Comparison of ENCODE assay signal across 9 mouse cellular contexts in genomic region chr8:24386462-24386861, GRCm38 (mm10).
DNase-seq lines count a peak whose midpoint lies in the region; ATAC-seq lines count a peak whose summit lies in the region.
"Had no signal": no experiment of that assay in that cellular context is flagged by ENCODE, and none has a peak within 500 bp of the region (broad histone marks: within the 10 kb centered on the region; RNA-seq: fewer than 3 reads in every experiment).

No protein-coding gene starts in this region.

- peak; percentile 31; the same call in 1 of the 2 replicates for ATAC-seq in intestine, embryonic 15.5 days
- ATAC-seq in limb, embryonic 11.5 days (ENCODE audit: insufficient number of reproducible peaks, low FRiP score, low TSS enrichment, low read depth) = no peak
- peak; percentile 42; the same call in 1 of the 2 replicates for ATAC-seq in neural tube, embryonic 13.5 days (ENCODE audit: low read depth)

- H3K27ac ChIP-seq in intestine, embryonic 15.5 days = no peak overlapping the region
- no peak overlapping the region for H3K27ac ChIP-seq in limb, embryonic 11.5 days (replicated peaks; ENCODE audit: low read depth, low read length)
- no peak overlapping the region for H3K27ac ChIP-seq in neural tube, embryonic 13.5 days (replicated peaks)
- H3K27ac ChIP-seq: embryonic facial prominence, embryonic 12.5 days had no signal

- no peaks in the 10 kb centered on the region for H3K36me3 ChIP-seq in intestine, embryonic 15.5 days
- H3K36me3 ChIP-seq in limb, embryonic 11.5 days (ENCODE audit: control insufficient read depth, insufficient read depth, low read length) = no peaks in the 10 kb centered on the region
- no peaks in the 10 kb centered on the region for H3K36me3 ChIP-seq in neural tube, embryonic 13.5 days
- H3K36me3 ChIP-seq: embryonic facial prominence, embryonic 12.5 days had no signal

- no peak overlapping the region for H3K4me2 ChIP-seq in intestine, embryonic 15.5 days (replicated peaks)
- H3K4me2 ChIP-seq in limb, embryonic 11.5 days (ENCODE audit: low read depth, severe bottlenecking) = no peak overlapping the region
- no peak overlapping the region for H3K4me2 ChIP-seq in neural tube, embryonic 13.5 days
- H3K4me2 ChIP-seq: embryonic facial prominence, embryonic 12.5 days had no signal

- peak; percentile 77 for DNase-seq in layer of hippocampus, adult 11-12 months (ENCODE audit: low spot score)
- no peak for DNase-seq in layer of hippocampus, adult 9-11 months
- DNase-seq in cerebellum, adult 8-10 months = peak; percentile 20
- peak; percentile 28 to 89 for DNase-seq in frontal cortex, adult 2 months (ENCODE audit: extremely low spot score in 1 of 2, low spot score in 1 of 2)
- peak; percentile 91 for DNase-seq in limb, embryonic 11.5 days (ENCODE audit: low spot score)
- peak; percentile 7 to 62 for DNase-seq in thymus, postnatal 10 days (ENCODE audit: low spot score in 2 of 2)

- H3K4me3 ChIP-seq in intestine, embryonic 15.5 days (replicated peaks) = no peak overlapping the region
- no peak overlapping the region for H3K4me3 ChIP-seq in limb, embryonic 11.5 days (ENCODE audit: low read depth, low read length)
- no peak overlapping the region for H3K4me3 ChIP-seq in neural tube, embryonic 13.5 days
- H3K4me3 ChIP-seq: embryonic facial prominence, embryonic 12.5 days had no signal

- WGBS in intestine, embryonic 15.5 days = 4% methylated on average over 3 of the region's 3 CpGs
- 6% methylated on average over 3 of the region's 3 CpGs for WGBS in limb, embryonic 11.5 days
- WGBS in neural tube, embryonic 13.5 days = 6% methylated on average over 3 of the region's 3 CpGs

- H3K27me3 ChIP-seq in intestine, embryonic 15.5 days (replicated peaks) = no peaks in the 10 kb centered on the region
- H3K27me3 ChIP-seq in limb, embryonic 11.5 days (ENCODE audit: control insufficient read depth, insufficient read depth, low read length) = no peaks in the 10 kb centered on the region
- H3K27me3 ChIP-seq in neural tube, embryonic 13.5 days = no peaks in the 10 kb centered on the region
- H3K27me3 ChIP-seq: embryonic facial prominence, embryonic 12.5 days had no signal

- no peaks in the 10 kb centered on the region for H3K4me1 ChIP-seq in intestine, embryonic 15.5 days (replicated peaks)
- H3K4me1 ChIP-seq in limb, embryonic 11.5 days (ENCODE audit: control insufficient read depth, insufficient read depth, low read length) = 0 out of 2 replicates have a peak, but pooled peaks cover 3% of the 10 kb centered on the region
- H3K4me1 ChIP-seq in neural tube, embryonic 13.5 days (replicated peaks) = peaks cover 14% of the 10 kb centered on the region

- no peak overlapping the region for H3K9ac ChIP-seq in intestine, embryonic 15.5 days
- H3K9ac ChIP-seq in limb, embryonic 11.5 days (ENCODE audit: low read length) = no peak overlapping the region
- H3K9ac ChIP-seq in neural tube, embryonic 13.5 days = no peak overlapping the region
- H3K9ac ChIP-seq: embryonic facial prominence, embryonic 12.5 days had no signal

- H3K9me3 ChIP-seq in intestine, embryonic 15.5 days = no peaks in the 10 kb centered on the region
- H3K9me3 ChIP-seq in limb, embryonic 11.5 days (ENCODE audit: control insufficient read depth, low read length) = no peaks in the 10 kb centered on the region
- H3K9me3 ChIP-seq in neural tube, embryonic 13.5 days = no peaks in the 10 kb centered on the region
- H3K9me3 ChIP-seq: embryonic facial prominence, embryonic 12.5 days had no signal
